Mouse (Mus musculus): Measurements from ENCODE around the gene Mns1.

- TF ChIP-seq CTCF (conservative IDR thresholded peaks at IDR 0.05; ENCODE audit: low read length): peak; percentile 84
- no peak for TF ChIP-seq POU5F1 (IDR thresholded peaks at IDR 0.05; ENCODE audit: borderline replicate concordance, low read length)
These were observed 29.7 kb upstream of the Mns1 start for GRCm38 (mm10) chr9:72408131-72408586.

All from E14TG2a.4 (cell line).